Mouse (Mus musculus) liver, postnatal 0 days (tissue): Measurements from ENCODE around the gene Lamb1.

Experiments used
- CTCF ChIP-seq: sonication (generic); IDR thresholded peaks from 2 replicates; pipeline ENCODE4 v1.5.1; 2016; ENCODE audit warnings: antibody characterized with exemption, low read depth
- EP300 ChIP-seq: IDR thresholded peaks from 2 replicates; pipeline ENCODE4 v1.6.1; 2016; ENCODE audit warnings: antibody characterized with exemption, low read depth, mild to moderate bottlenecking

- TF ChIP-seq CTCF (no peak), EP300 (no peak)
Observed at GRCm38 (mm10) chr12:31298122-31298521, 33.1 kb downstream of the Lamb1 start.
